Mouse (Mus musculus) left cerebral cortex, postnatal 4 days (tissue): ENCODE measurements around the gene Nudt13. TPM values are rescaled to one million over a fixed set of nuclear protein-coding genes. Genes with fewer than 3 reads are reported as not detected.

ENCODE experiments used
- DNase-seq: peaks from one replicate; pipeline ENCODE4 v3.0.0-alpha.2; 2022
- intact Hi-C: fragments of 180-260 bp; cut with DNase I; formaldehyde crosslinking; loops from one replicate; pipeline ENCODE4 v1.15.1; 2025
- total RNA-seq, 2 experiments: library from RNA; stranded (reverse); gene quantifications; 2 replicates each; pipeline ENCODE4 v1.2.3; 2021

The Nudt13 gene
- total RNA-seq, 2 experiments from 2014 or later: 18.7 to 22.6 TPM

- intact Hi-C loops: no loop called here
- DNase-seq: no peak
Measured at GRCm38 (mm10) chr14:20331316-20331715, 36.8 kb downstream of the Nudt13 start.

- intact Hi-C loops: no loop called here
- no peak for DNase-seq
Measured at GRCm38 (mm10) chr14:20339415-20339814, 44.9 kb downstream of the Nudt13 start.

DNA sequence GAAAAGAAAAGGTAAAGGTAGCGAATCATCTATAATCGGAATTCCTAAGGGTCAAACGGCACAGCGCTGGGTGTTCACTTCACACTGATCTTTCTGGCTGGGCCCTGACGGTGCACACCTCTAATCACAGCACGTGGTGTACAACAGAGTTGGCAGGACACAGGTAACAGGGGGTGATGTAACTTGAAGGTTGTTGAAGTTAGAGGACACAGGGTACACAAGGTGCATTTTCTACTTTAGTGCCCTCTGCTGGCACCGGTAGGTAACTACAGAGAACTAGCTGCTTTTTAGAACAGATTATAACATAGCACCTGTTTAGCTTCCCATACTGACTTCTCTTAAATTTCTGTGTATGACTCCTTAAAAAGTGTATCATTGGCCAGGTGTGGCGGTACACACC, 45.7 kb downstream of the Nudt13 start:
- intact Hi-C loops: no loop called here
- no peak for DNase-seq

DNA sequence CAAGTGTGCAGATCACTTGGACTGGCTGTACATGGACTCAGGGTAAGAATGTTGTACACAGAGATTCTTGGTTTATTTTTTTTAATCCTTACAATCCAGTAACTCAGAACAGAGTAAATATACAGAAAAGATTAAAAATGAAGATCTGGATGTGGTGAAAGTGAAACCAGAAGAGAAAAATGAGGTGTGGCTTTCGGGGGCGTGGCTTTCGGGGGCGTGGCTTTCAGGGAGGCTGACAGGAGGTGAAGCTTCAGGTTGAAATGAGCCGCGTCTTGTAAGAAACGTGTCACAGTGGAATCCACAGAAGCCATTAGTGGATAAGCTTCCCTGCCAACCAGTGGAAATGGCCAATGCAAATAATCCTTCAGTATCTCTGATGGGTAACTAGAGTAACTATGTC, 46.4 kb downstream of the Nudt13 start:
- intact Hi-C loops: no loop called here
- no peak for DNase-seq

- DNase-seq: no peak
- intact Hi-C loops: no loop called here
Measured at GRCm38 (mm10) chr14:20345885-20346284, 51.4 kb downstream of the Nudt13 start.

DNA sequence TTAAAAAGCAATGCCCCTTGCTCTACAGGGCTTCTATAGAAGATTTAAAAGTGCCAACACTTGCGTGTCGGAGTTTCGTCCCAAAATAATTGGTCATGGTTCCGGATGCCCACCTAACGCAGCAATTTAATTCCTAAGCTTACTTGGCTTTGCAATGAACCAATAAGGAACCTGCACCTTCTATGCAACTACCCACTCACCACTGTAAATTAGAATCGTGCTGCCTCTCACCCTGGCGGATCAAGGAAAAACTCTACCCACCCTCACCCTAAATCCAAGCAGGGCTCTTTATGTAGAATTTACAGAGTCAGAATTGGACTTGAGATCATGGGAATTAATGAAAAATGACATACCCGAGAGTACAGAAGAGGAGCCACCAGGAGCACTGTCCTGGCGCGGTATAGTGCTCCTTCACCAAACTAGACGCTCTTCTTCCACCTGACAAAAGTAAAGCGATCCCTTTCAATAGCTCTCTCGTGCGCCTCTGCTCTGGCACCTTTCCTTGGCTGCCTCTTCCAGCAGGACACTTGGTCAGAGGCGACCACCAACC, 53.0 kb downstream of the Nudt13 start:
- no peak for DNase-seq
- intact Hi-C loops: no loop called here

DNA sequence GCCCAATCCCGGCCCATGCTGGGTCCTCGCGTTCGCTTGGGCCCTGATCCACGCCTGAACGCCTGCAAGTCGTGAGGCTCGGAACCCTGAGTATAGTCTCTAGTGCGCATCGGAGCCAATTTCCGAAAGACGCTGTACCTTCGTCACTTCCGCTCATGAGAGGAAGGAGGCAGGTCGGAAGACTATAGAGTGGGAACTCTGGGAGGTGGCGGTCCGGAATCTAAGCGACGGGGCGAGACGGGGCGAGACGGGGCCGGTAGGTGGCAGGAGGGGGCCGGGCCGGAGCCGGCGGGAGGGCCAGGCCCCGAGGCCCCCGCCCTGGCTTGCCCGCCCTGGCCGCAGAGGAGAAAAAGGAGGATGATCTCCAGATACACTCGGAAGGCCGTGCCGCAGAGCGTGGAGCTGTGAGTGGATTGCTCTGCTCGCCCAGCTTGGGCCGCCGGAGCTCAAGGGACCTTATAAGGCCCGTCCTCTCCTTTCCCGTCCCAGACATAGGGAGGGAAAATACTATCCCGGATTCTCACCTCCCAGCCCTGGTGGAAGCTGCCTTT, 53.6 kb downstream of the Nudt13 start, which contains the start of the genes Ecd and Fam149b:
Gene Ecd (minus strand): TSS at position 131 of the 551 bp plus-strand sequence.
Gene Fam149b (plus strand): TSS at position 172 of the 551 bp plus-strand sequence.
- intact Hi-C loops: no loop called here
- peak; percentile 92 for DNase-seq

DNA sequence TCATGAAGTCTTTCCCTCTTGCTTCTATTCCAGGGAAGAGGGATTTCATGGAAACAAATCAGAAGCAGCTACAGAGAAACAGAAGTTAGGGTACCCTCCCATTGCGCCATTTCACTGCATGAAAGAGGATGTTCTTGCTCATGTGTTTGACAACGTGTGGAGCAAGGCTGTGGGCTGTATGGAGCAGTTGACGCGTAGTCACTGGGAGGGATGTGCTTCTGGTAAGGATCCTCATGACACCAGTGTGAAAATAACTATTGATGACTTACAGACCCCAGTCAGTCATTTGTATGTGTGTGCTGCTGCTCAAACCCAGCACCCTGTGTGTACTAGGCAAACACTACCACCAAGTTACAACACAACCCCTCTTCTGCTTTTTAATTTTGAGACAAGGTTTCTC, 68.7 kb downstream of the Nudt13 start:
- intact Hi-C loops: no loop called here
- DNase-seq: no peak

Other genes starting within 250 kb of the Nudt13 start
- 1 to 10 TPM; 5.2 to 6.0 TPM for gene Saysd1, start 156.2 kb upstream of the Nudt13 start, total RNA-seq
- gene Kcnk5, start 112.9 kb upstream of the Nudt13 start, total RNA-seq: 1 to 10 TPM in 1 of 2 experiments, under 1 TPM in 1; 0.83 to 1.0 TPM
- gene Kcnk16, start 25.5 kb upstream of the Nudt13 start, total RNA-seq: not detected
- 10 to 100 TPM; 31.6 to 34.8 TPM for gene Ecd, start 53.4 kb downstream of the Nudt13 start, total RNA-seq
- gene Fam149b, start 53.5 kb downstream of the Nudt13 start, total RNA-seq: 10 to 100 TPM; 51.8 to 53.2 TPM
- gene Dnajc9, start 94.2 kb downstream of the Nudt13 start, total RNA-seq: 10 to 100 TPM; 34.5 to 39.6 TPM
- gene Mrps16, start 98.9 kb downstream of the Nudt13 start, total RNA-seq: 10 to 100 TPM; 32.9 to 33.2 TPM
- 1 to 10 TPM; 1.7 to 2.9 TPM for gene Cfap70, start 157.5 kb downstream of the Nudt13 start, total RNA-seq
- 10 to 100 TPM; 46.1 to 50.4 TPM for gene Anxa7, start 185.4 kb downstream of the Nudt13 start, total RNA-seq
- gene Mss51, start 202.2 kb downstream of the Nudt13 start, total RNA-seq: 1 to 10 TPM; 1.4 to 1.8 TPM